Mouse (Mus musculus): ENCODE results near the gene Foxl1.

Gene Foxl1

DNA sequence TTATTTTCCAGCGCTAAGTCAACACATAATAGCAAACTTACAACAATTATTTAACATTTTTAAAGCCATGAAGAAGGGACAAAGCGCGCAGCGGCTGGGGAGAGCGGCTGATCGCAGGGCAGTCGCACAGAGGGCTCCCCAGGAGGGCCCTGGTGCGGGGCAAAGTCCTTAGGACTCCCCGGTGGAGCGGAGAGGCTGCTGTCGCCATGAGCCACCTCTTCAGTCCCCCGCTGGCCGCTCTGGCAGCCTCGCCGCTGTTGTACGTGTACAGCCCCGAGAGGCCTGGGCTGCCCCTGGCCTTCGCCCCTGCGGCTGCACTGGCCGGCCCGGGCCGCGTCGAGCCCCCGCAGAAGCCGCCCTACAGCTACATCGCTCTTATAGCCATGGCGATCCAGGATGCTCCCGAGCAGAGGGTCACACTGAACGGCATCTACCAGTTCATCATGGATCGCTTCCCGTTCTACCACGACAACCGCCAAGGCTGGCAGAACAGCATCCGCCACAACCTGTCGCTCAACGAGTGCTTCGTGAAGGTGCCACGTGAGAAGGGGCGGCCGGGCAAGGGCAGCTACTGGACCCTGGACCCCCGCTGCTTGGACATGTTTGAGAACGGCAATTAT is at the start of gene Foxl1:
Foxl1 (plus strand) TSS at position 185 of the 620 bp plus-strand sequence.
- no peak for DNase-seq

DNA sequence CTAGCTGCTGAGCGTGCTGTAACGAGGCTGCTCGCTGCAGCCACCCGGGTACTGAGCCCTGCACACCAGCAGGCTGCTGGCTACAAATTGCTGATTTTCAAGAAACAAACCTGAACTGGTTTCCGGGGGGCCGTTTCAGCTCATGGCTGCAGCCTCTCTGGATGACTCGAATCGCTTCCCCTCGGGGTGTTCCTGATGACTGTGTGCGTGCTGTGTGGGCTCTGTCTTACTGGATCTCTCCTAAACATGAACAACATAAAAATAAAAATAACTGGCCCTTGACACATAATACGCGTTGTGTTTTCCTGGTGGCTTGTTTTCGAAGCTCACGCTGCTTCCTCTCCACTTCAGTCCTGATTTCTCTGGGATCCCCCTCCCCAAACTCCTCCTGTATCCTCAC is 49.0 kb upstream of the Foxl1 start:
- no peak for DNase-seq

DNA sequence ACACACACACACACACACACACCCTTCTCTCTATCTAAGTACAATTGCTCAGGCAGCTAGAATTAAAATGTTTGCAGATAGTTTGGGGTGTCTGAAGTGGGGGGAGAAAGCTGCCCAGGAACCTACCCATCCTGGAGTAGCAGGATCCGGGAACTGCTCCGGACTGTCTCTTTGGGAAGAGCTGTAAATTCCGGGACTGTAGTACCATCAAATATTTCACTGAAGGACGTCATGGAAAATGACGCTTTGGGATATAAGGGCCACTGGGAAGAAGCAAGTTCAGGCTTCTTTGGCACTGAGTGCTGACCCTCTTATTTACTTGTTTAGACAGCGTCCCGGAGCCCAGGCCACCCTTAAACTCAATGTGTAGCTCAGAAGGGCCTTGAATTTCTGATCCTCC is 48.5 kb upstream of the Foxl1 start:
- no peak for DNase-seq

DNA sequence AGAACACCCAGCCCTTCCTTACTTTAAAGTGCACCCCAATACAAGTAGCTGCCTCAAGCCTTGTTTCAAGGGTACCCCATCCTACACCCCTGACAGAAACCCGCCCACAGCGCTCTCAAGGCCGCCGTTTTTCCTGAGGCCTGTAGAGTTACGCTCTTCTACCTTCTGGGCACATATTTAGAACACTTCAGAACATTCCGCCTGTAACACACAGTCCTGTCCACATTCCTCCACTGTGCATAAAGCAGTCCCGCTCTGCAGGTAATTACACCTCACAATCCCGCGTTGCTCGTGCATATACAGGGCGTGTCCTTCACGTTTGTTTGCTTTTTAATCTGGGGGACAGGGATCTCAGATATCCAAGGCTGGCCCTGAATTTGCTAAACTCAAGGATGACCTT is 47.8 kb upstream of the Foxl1 start:
- DNase-seq = no peak

DNA sequence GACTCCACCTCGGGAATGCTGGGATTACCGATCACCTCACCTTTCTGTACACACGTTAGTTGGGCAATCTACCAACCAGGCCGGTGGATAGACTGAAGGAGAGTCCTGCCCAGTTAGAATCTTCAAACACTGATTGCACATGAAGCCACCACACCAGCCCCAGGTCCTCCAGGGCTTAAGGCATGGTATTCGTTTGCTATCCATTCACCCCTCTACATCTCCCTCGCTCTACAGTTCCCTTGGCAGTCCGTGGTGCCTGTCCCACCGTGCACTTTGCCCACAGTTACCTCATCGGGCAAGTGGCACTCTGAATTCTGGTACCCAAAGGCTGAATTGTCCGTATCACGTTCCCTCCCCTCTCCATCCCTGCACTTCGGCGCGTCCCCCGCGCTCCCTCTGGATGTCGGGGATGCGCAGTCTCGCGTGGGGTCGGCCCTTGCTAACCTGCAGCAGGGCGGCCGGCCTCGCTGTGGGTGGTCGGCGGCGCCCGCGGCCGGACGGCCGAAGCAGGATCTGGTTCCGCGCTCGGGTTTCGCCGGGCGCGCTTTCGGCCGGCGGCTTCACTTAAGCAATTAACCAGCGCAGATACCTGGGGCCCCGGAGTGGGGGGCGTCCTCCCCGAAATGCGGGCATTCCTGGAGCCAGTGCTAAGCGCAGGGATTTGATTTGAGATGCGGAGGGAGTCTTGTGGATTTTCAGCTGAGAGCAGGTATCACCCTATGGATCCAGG is 47.2 kb upstream of the Foxl1 start:
- DNase-seq = no peak

DNA sequence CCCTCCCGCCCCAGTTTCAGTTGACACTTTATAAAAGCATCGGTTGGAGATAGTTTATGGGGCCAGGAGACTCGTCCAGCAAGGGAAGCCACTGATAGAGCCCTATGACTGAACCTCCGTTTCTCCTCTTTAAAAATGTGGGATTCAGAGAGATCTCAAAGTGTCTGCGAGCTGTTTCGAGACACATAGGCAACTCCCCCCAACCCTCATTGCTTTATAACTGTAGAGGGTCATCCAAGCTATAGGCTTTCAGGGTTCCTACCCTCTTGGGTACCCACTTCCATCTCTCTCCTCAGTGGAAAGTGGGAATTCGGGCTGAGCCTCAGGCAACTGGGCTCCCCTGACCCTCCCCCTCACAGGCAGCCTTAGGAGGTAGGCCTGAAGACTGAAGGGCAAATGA is 46.3 kb upstream of the Foxl1 start:
- no peak for DNase-seq

DNA sequence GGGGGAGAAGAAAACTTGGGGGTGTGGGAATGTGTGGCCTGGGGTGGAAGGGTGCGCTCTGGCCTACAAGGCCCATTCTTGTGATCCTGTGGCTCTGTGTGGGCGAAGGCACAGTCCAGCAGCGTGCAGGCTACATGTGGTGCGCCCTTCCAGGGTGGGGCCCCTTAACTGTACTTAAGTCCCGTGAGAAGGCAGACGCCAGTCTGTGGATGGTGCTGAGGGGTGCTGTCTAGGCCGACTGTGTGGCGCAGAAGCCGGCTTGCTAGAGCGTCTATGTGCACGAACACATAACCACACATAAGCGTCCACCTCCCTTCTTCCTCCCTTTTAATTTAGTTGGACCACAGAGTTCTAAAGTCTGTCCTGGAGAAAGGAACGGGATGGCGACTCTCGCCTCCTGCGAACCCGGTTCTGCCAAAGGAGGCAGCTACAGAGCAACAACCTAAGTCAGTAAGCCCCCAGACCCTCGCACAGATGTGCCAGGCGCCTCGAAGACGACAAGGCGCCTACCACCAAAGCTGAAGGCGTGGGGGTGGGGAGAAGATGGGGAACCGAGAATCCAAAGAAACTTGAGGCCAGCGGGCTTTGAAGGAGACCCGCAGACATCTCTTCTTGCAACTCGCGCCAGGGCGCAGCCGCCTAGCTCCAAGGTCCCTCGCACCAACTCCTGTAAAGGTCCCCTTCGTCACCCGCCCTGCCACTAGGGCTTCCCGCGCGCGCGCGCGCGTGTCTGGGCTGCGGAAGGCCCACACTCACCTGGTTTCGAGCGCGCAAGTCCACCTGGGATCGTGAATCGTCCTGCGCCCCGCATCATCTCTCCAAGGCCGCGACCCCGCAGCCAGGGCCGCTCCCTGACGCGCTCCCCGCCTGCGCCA is 45.3 kb upstream of the Foxl1 start:
- no peak for DNase-seq

DNA sequence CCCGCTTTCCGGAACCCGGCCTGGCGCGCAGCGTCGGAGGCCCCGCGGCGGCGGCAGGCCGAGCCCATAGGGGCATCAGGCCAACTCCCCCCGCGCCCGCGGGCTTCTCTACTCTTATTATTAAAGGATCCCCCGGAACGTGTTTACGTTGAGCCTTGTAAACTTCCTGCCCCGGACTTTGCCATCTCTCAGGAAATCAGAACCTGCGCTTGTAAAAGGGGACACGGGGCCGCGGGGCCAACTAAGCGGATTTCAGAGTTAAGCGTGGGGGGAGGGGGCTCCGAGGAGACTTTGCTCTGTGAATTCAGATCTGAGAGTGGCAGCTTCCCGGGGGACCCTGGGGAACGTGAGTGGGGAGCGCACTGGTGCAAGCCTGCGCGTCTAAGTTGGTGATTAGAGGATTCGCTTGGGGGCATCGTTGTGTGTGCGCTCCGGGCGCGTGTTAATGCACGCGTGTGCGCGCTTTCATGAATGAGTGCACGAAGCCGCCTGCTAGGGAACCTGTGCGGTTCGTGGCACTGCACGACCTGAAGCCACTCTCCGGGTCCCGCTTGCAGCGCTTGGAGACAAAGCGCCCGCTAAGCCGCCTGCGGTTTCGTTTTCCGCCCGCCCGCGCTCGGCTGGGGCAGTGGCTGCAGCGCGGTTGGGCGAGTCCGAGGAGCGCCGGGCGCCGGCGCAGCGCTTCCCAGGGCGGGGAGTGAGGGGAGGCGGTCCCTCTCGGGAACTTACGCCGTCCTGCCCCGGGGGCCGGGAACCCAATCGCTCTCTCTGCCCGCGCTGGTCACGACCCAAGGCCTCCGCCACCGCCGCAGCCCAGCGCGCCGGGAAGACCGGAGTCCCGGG is 44.4 kb upstream of the Foxl1 start:
- no peak for DNase-seq

DNA sequence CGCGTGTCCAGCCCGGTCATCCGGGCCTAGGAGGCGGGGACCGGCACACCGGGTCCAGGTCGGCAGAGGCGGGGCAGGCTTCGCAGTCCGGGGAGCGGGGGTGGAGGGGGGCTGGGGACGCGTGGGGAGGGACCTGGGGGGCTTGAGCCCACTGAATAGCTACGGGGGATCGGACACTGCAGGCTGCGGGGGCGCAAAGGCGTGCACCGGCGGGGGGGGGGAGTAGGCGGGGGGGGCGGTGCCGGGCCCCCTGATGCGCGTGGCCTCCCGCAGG is 43.9 kb upstream of the Foxl1 start:
- DNase-seq = no peak

DNA sequence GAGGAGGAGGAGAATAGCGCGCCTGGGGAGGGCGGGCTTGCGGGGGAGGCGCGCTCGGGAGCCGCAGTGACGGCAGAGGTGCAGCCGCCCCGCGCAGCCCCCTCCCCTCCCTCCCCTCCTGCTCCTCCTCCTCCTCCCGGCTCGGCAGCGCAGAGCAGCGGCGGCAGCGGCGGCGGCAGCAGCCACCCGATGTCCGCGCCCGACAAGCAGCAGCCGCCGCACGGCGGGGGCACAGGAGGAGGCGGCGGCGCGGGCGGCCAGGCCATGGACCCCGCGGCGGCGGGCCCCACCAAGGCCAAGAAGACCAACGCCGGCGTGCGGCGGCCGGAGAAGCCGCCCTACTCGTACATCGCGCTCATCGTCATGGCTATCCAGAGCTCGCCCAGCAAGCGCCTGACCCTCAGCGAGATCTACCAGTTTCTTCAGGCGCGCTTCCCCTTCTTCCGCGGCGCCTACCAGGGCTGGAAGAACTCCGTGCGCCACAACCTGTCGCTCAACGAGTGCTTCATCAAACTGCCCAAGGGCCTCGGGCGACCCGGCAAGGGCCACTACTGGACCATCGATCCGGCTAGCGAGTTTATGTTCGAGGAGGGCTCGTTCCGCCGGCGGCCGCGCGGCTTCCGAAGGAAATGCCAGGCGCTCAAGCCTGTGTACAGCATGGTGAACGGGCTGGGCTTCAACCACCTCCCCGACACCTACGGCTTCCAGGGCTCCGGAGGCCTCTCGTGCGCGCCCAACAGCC is 43.4 kb upstream of the Foxl1 start, which contains the start of gene Foxf1:
Foxf1 (plus strand) TSS at position 177 of the 742 bp plus-strand sequence.
- no peak for DNase-seq

DNA sequence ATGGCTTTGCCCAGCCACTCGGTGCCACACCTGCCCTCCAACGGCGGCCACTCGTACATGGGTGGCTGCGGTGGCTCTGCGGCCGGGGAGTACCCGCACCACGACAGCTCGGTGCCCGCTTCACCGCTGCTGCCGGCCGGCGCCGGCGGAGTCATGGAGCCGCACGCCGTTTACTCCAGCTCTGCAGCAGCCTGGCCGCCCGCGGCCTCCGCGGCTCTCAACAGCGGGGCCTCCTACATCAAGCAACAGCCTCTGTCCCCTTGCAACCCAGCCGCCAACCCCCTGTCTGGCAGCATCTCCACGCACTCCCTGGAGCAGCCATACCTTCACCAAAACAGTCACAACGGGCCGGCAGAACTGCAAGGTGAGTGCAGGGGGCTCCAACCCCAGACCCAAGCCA is 42.7 kb upstream of the Foxl1 start:
- no peak for DNase-seq

DNA sequence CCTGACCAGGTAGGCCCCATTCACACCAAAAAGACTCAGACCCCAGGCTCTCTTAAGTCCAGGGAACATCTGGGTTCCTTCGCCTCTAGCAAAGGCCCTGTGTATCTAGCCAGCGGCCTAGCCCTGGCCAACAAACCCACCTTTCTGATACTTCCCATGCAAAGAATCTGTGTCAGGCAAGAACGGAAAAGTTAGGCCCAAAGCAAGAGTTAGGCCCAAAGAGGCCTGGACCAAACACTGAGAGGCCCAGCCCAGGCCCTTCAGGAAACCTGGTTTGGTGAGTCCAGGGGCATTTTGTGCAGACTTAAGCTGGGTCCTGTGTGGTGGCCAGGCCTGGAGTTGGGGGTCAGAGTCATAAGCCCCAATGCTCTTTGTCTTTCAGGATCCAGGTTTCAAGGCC is 42.2 kb upstream of the Foxl1 start:
- DNase-seq = no peak

DNA sequence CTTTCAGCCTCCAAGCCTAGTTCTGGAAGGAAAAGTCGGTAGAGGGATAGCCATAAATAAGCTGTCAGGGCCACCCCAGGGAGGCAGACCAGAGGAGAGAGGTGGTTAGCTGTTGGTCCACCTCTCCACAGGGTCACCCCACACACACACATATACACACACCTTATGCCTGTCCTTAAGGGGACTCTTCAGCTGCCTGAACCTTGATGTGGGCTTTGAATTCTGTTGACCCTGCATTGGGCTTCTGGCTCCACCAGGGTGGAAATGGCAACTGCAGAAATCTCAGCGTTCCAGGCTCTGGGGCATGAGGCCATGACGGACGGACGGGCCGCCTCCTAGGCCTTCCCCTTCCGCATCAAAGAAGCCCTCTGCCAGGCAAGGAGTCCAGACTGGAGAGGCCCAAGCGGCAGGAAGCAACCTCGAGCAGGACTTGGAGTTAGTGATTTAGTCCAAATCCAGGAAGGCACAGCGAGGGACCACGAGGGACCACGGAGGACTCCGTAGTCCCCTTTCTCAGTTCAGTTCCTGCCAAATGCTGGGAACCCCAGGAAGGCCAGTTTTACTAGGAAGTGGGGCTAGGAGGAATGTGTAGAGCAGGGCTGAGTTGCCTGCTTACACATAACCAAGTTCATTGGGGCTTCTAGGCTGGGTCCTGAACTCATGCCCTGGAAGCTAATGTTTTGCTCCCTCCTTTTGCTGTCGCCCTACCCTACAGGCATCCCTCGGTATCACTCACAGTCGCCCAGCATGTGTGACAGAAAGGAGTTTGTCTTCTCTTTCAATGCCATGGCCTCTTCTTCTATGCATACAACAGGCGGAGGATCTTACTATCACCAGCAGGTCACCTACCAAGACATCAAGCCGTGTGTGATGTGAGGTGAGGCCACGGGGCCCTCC is 41.5 kb upstream of the Foxl1 start:
- no peak for DNase-seq

DNA sequence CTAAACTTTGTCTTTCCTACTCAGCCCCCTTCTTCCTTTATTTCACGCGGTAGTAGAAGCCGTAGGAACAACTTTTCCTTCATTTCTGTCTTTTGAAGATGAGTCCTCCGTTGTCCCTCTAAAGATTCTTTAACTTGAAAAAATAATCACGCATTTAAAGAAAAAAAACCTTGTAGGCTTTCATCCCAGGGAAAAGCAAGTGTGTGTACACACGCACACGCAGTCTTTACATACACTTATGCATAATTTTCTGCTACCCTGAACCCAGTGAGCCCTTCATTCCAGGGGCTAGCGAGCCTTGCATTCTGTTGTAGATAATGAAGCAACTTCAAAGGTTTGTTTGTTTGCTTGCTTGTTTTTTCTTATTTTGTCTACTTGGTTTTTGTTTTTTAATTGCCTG is 39.5 kb upstream of the Foxl1 start:
- no peak for DNase-seq

DNA sequence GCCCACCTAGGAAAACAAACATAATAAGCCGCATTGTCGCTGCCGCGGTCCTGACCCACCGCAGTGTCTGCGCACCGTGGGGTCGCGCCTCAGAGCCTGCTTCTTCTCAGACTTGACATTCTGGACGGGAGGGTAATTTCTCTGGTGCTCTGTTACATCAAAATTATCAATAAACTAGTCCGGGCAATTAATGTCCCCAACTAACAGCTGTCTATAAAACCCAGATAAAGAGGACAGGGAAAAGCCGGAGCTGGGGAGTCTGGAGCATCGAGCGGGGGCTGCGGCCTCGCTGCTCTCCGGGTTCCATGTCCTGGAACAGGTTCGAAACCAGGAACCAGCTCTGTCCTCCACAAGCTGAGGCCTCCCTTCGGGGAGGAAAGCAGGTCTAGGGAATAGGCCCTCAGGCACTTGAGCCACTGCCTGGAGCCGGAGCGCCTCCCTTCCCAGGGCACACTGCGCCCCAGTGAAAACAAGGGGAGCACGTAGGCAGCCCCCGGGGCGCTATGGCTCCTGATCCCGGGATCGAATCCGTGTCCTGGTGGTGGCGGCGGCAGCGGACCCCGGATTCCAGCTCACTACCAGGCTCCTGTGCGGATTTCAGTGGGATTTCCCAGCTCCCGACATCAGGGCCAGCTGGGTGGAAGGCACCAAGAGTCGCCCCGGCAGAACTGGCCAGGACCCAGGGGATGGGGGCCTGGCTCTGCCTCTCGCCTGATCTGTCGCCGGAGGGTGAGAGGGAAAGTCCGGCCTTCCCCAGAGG is 38.7 kb upstream of the Foxl1 start:
- no peak for DNase-seq

DNA sequence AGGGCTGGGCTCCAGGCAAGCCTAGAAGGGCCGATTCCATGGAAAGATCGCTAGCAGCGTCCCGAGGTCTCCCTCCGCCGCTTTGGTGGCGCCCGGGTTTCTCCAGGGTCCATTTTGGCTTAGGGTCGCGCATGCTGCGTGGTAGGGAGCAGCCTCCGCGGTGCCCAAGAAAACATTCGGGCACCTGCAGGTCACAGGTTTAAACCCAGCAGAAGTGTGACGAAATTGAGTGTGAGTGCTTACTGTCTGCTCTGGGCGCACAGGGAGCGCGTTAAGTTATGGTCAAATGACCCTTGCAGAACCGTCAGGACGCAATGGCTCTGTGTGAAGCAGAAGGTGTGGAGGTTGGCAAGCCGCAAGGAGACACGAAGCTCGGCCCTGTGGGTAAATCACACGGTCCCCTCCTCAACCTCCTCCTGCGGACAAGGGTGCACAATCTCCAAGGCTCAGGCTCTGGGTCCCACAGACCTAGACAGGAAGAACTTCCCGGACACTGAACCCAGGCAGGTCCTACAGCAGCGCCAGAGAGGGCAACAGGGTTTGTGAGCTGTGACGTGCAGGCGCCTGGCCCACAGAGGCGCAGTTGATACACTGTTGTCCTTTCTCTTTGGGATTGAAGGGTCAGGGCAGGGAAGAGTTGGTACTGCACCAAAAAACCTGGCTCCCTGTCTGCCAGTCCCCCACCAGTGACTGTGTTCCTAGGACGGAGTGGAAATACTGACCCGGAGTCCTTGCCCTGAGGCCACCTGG is 37.9 kb upstream of the Foxl1 start:
- DNase-seq = no peak

DNA sequence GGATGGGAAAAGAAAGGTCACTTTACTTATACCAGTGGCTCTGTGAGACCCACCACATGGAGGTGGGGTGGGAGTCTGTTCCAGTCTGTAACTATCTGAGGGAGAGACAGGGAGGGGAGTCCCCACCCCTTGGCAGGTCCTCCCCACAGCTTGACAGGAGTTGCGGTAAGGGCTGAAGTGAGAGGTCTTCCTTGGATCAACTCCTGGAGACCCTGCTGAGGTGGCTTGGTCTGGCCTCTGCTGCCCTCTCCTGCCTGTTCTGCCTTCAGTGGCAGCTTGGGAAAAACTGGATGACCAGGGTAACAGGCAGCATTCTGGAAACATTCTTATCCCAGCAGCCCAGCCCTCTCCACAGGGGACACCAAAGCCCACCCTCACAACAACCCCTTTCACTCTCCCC is 37.0 kb upstream of the Foxl1 start:
- no peak for DNase-seq

DNA sequence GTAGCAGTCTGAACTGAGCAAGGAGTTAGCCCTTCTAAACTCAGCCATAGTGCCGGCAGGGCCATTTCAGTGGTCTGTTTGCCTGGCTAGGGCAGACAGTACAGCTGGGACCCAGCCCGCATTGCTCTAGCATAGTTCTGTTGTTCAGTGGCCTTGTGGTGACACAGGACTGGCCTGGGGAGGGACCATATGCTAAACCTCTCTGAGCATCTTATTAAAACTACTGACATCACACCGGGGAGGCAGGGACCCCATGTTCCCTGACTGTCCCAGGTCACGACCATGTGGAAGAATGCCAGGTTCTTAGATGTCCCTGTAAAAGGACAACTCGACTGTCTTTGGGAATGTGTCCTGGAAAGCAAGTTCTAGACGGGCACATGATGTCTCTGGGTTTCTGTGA is 35.6 kb upstream of the Foxl1 start:
- DNase-seq = no peak

DNA sequence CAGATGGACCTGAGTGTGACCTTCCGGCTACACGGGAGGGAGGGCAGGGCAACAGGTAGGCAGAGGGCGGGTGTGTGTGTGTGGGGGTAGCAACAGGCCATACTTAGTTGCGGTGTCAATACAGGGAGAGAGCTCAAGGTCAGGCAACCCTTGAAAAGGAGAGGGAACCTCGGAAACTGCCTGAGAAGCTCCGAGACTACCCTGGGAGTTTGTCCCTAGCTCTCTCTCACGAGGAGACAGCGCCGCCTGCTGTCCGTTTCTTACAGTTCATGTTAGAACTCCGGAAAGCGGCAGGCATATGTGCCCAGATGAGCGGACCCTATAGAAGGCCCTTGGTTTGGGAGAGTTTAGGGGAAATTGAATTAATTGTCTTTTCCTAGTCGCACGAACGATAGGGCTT is 35.1 kb upstream of the Foxl1 start:
- DNase-seq = peak; percentile 82

DNA sequence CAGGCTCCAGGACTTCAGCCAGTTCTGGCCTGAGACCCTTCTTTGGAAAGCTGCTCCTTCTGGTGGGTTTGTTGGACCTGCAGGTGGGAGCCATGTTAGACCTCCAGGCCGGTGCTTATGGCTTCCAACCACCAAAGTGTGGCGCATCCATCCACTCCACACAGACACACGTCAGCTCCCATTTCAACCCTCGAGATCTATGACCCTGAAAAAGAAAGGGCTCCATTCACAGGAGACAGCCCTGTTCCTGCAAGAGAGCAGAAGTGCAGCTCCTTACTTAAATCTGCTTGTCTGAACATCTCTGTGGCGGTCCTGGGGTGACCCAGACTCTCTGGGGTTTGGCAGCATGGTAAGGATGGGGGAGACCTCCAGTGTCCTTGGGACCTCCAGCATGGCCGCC is 34.2 kb upstream of the Foxl1 start:
- no peak for DNase-seq

Data from thymus, postnatal 25 days (tissue).